Mouse (Mus musculus) kidney, adult 8-10 months (tissue): ENCODE measurements around the gene Gm37240.
A peak's percentile ranks its signal among the peaks of the same experiment; 100 is the strongest.

Source experiments
- DNase-seq, 2 experiments: peaks; one replicate each; pipeline ENCODE4 v3.0.0; 2022

The Gm37240 gene

GRCm38 (mm10) chr3:84731003-84731402 lies 1156.3 kb downstream of the Gm37240 start:
- no peak for DNase-seq

DNA sequence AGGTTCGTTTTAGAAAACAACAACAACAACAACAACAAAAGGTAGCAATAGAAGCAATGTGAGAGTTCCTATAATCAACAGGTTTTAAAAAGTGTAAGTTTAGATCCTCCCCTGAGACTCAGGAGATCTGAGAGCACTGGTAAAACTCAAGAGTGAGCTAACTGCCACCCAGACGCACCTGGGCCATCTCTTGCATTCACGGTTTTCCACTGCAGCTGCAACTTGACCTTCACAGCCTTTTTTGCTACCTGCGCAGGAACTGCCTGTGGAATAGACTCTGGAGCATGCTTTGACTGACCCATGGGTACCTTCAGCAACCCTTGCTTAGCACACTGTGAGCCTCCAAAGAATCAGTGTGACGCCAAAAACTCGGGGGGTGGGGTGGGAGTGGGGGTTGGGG lies 1157.5 kb downstream of the Gm37240 start:
- DNase-seq: no peak

GRCm38 (mm10) chr3:84723996-84724395 lies 1163.3 kb downstream of the Gm37240 start:
- no peak for DNase-seq

DNA sequence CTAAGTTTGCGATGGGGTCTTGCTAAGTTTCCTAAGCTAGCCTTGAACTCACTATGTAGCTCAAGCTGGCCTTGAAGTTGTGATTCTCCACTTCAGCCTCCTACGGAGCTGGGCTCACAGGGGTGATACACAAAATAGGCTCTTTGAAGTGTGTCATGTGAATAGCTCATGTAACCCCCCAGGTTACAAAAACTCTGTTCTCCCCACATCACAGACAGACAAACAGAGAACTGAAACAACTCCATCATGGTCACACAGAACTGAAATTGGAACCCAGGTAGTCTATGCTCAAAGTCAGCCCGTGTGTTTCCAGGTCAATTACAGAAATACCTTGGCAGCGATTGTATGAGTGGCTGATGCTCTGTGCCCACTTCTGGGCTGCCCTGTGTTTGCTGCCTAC lies 1164.6 kb downstream of the Gm37240 start:
- DNase-seq: no peak

GRCm38 (mm10) chr3:84715073-84715768 lies 1172.1 kb downstream of the Gm37240 start:
- DNase-seq: no peak

DNA sequence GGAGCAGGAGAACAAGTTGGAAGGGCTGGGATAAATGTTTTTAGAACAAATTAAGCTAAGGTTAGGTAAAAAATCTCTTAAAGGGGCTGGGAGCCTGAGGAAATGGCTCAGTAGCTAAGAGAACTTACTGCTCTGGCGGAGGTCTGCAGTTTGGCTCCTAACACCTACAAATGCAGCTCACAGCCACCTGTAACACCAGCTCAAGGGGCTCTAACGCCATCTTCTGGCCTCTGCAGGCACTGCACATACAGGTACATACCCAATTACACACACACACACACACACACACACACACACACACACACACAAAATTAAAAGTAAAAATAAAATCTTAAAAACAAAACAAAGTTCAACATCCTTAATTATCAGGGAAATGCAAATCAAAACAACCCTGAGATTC lies 1174.4 kb downstream of the Gm37240 start:
- no peak for DNase-seq

- no peak for DNase-seq
Observed at GRCm38 (mm10) chr3:84710723-84711122, 1176.6 kb downstream of the Gm37240 start.

DNA sequence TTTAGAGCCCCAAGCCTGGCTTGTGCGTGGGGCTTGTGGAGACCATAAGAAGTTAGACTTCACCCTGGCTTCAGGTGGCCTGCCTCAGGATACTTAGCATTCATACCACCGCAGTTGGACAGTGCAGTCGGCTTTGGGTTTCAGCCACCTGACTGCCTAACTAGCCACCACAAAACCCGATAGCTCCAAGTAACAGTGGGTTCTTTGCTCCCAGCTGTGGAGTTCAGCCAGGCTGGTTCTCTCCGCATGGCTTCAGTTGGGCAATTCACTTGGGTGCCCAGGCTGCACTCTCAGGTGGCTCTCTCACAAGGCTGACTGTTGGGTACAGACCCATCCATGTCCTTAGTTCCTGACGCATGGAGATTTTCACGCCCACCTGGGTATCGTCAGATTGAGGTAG lies 1177.4 kb downstream of the Gm37240 start:
- DNase-seq: no peak

DNA sequence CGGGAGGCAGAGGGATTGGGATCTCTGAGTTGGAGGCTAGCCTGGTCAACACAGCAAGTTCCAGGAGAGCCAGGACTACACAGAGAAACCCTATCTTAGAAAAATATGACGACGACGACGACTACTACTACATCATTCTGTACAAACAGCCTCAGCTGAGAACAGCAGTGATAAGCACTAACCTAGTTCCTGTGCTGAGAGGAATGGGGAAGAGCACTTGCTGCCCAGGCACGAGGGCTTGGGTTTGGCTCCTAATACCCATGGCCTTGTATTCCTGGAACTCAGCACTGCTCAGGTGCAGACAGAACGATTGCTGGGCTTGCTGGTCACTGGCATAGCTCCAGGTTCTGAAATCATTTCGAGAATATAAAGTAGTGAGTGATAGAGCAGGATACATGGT lies 1178.2 kb downstream of the Gm37240 start:
- DNase-seq: no peak

DNA sequence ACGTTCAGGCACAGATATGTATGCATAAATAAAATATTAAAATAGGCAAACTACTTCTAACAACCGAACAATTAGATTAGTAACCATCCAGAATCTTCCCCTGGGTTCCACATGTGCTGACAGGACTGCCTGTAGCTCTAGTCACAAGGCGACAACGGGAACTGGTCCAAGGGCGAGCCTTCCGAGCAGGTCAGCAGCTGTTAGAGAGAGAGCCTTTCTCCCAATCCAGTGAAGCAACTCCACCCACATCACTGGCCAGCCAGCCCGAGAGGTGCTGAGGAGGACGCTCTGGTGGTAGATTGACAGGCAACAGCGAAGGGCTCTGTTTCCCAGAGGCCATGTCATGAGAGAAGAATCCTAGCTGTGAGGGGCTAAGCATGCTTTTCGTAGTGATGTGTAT lies 1178.8 kb downstream of the Gm37240 start:
- no peak for DNase-seq

GRCm38 (mm10) chr3:84705224-84705623 lies 1182.1 kb downstream of the Gm37240 start:
- DNase-seq: no peak

DNA sequence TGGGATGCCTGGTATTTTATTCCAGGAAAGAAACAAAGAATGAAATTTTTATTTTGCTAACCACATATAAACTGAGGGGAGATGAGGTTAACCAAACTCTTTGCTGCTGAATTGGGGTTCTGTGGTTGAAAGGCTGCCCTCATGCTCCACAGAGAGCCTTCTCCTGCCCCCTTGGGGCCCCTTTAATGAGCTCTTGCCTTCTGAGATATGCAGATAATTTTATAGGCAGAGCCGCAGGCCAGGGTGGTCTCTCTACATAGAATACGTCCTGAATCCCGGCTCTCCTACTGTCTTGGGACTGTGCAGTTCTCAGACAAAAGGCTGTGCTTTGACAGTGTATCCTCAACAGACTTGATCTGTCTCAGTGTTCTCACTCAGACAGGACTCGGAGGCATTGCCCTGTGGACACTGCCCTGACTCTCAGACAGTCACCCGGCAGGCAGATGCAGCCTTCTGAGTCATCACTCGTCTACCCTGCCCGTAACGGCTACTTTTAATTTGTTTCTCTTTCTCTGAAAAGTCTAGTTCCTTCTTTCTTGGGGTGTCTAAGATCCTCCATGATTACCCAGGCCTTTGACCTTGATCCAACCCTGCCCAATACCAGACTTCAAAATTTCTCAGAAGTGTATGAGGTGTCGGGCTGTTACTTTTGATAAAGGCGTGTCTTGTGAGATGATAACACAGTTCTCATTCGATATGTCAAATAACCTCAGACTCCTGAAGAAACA lies 1184.1 kb downstream of the Gm37240 start:
- DNase-seq: no peak

DNA sequence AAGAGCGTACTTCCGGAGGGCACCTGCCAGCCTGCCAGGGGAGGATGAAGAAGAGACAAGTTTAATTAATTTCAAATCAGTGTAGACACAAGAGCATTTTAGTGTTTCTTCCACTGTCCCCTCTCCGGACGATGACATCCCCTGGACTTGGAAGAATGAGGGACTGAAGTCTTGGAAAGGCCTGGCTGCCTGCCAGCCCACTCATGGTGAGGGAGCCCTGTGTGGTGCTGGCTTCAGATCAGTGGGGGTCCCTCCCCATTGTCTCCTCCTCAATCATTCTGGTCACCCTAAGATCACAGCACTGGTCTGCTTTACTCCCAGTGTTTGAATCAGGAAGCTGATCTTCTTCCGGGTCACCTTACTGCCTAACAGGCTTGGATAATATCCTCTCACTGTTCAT lies 1185.4 kb downstream of the Gm37240 start:
- no peak for DNase-seq

DNA sequence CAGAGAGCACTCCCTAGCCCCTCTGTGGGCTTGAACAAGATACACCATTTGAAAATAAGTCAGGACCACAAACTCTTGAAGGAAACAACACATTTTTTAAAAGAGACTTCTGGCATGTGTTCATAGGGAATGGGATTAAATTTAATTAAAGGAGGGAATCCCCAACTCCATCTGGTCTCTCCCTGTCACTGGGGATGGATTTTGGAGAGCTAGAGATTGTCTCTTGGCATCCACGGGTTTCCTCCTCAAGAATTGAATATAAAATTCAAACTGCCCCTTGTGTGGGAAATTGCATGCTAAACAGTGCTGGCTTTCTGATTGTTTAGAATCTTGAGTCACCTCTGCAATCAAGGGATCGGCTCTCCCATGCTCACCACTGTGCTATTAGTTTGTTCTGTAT lies 1185.8 kb downstream of the Gm37240 start:
- DNase-seq: no peak

DNA sequence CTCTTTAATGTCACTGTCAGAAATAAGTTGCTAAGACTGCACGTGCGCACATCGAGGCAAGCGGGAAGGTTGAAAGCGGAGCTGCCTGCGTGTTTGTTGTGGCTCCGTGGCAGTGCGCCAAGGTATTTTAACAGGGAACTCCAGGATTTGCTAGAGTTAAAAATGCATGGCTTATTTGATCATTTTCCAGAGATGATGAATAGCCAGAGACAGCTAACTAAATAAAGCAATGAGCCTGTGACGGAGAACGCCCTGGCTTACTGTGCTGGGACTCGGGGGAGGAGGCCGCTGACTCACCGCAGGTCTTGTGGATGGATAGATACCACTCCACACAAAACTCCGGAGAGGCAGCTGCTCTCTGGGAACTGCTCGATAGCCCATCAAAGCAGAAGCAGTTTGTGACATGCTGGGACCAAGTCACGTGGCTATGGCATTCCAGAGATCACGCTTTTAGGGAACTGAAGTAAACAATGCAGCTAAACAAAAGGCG lies 1190.8 kb downstream of the Gm37240 start:
- no peak for DNase-seq

- DNase-seq: no peak
Observed at GRCm38 (mm10) chr3:84695867-84696361, 1191.4 kb downstream of the Gm37240 start.

- DNase-seq: no peak
Observed at GRCm38 (mm10) chr3:84695418-84695817, 1191.9 kb downstream of the Gm37240 start.

DNA sequence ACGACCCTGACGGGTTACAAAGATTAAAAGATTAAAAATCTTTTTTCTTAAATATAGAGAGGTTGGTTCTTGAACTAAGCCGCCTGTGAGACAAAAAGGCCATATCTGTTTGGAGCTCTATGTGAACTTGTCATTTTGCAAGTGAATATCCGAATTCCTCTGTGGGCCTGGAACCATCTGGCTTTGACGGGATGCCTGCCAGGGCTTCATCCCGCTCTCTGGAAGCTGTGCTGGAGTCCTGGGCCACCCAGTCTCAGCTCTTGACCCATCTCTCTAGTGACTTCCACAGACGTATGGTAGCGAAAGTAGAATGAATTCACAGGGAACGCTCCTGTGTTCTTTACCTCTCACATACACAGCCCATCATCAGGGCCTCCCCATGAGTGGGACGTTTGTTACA lies 1193.4 kb downstream of the Gm37240 start:
- no peak for DNase-seq

DNA sequence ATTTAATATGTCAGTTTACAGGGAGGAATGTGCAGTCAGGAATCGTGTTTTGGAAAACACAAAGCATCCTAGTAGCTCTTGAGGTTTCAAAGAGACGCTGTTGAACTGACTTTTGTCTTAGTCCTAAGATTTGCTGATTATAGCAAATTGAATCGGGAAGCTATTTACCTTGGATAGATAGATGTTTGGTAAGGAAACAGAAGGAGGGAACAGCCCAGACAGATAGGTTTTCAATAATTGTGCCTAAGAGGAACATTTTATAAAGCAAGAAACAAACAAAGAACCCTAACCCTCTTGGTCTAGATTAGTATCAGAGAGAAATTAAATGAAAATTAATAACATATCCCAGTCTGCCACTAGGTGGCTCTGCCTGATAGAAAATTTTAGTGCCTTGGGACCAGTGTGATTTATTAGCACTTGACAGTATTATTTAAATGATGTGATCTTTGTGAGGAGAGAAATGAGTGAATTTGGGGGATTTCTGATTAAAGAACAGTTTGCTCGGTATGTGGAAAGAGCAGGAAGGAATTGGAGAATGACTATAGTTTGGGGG lies 1194.6 kb downstream of the Gm37240 start:
- peak; percentile 19 to 30 for DNase-seq

GRCm38 (mm10) chr3:84690091-84690771 lies 1197.1 kb downstream of the Gm37240 start:
- no peak for DNase-seq

- no peak for DNase-seq
Observed at GRCm38 (mm10) chr3:84689656-84690055, 1197.7 kb downstream of the Gm37240 start.

DNA sequence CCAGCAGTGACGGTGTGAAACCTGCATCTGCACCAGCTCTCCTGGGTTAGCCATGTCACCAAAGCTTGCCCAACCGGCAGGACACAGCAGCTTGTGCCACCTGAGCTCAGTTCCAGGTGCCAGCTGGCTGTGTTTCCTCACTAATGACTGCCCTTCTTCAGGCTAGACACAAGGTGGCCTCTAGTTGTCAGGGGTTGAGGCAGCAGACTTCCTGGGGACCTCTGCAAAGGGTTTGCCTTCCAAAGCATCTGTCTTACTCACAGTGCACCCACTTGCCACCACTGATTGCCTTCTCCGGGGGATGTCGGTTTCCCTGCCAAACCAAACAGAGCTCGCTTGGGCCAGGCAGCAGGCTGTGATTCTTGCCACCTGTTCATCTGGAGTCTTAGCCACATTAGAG lies 1199.1 kb downstream of the Gm37240 start:
- DNase-seq: no peak

GRCm38 (mm10) chr3:84687488-84687846 lies 1199.9 kb downstream of the Gm37240 start:
- no peak for DNase-seq
